Mouse (Mus musculus) v-Abl transformed pro-B cells (cell line): ENCODE measurements around the gene Cdc42ep2.

Experiments
- in situ Hi-C, 2 experiments: fragments of 400-800 bp; cut with MboI; formaldehyde crosslinking; loops; one replicate each; pipeline ENCODE4 v1.15.1; 2025; ENCODE audit not compliant: unreplicated experiment in 2 of 2

Gene Cdc42ep2

GRCm38 (mm10) chr19:5944145-5944544 is 19.5 kb upstream of the Cdc42ep2 start:
- in situ Hi-C loops = no loop called here

GRCm38 (mm10) chr19:5943404-5943803 is 18.8 kb upstream of the Cdc42ep2 start:
- in situ Hi-C loops = no loop called here

GRCm38 (mm10) chr19:5942581-5942980 is 18.0 kb upstream of the Cdc42ep2 start:
- in situ Hi-C loops = no loop called here

- in situ Hi-C loops = no loop called here
These were observed 16.0 kb upstream of the Cdc42ep2 start for GRCm38 (mm10) chr19:5940656-5941055.

GRCm38 (mm10) chr19:5940173-5940572 is 15.6 kb upstream of the Cdc42ep2 start:
- in situ Hi-C loops = no loop called here

GRCm38 (mm10) chr19:5939715-5940114 is 15.1 kb upstream of the Cdc42ep2 start:
- in situ Hi-C loops = no loop called here

GRCm38 (mm10) chr19:5938516-5938915 is 13.9 kb upstream of the Cdc42ep2 start:
- in situ Hi-C loops = no loop called here

GRCm38 (mm10) chr19:5937836-5938406 is 13.3 kb upstream of the Cdc42ep2 start:
- in situ Hi-C loops = no loop called here

- in situ Hi-C loops = no loop called here
These were observed 12.6 kb upstream of the Cdc42ep2 start for GRCm38 (mm10) chr19:5937095-5937835.

GRCm38 (mm10) chr19:5935691-5936090 is 11.1 kb upstream of the Cdc42ep2 start:
- in situ Hi-C loops = no loop called here

- in situ Hi-C loops = no loop called here
These were observed 10.7 kb upstream of the Cdc42ep2 start for GRCm38 (mm10) chr19:5935266-5935665.

GRCm38 (mm10) chr19:5929634-5930596 is 5.3 kb upstream of the Cdc42ep2 start:
- in situ Hi-C loops = no loop called here

- in situ Hi-C loops = no loop called here
These were observed 3.9 kb upstream of the Cdc42ep2 start for GRCm38 (mm10) chr19:5928546-5928945.

GRCm38 (mm10) chr19:5928104-5928503 is 3.5 kb upstream of the Cdc42ep2 start:
- in situ Hi-C loops = no loop called here

- in situ Hi-C loops = no loop called here
These were observed 2.9 kb upstream of the Cdc42ep2 start for GRCm38 (mm10) chr19:5927532-5927931.

GRCm38 (mm10) chr19:5927026-5927425 is 2.4 kb upstream of the Cdc42ep2 start:
- in situ Hi-C loops = no loop called here

- in situ Hi-C loops = no loop called here
These were observed 767 bp upstream of the Cdc42ep2 start for GRCm38 (mm10) chr19:5925311-5925855.

GRCm38 (mm10) chr19:5923990-5924712 is 465 bp downstream of the Cdc42ep2 start:
- in situ Hi-C loops = loop anchor here (5.0 kb wide), 2 partner anchors 33 to 93 kb away; partner anchors contain the start of gene Capn1 (in 1 of the 2)

- in situ Hi-C loops = loop anchor here (5.0 kb wide), 2 partner anchors 34 to 94 kb away; partner anchors contain the start of gene Capn1 (in 1 of the 2)
These were observed 1.7 kb downstream of the Cdc42ep2 start for GRCm38 (mm10) chr19:5922963-5923362.
